Mouse (Mus musculus): ENCODE data around the gene Zfp322a. TPM values are rescaled to one million over a fixed set of nuclear protein-coding genes. Genes with fewer than 3 reads are reported as not detected.
"Not testable (repeated sequence)": the region's sequence is repeated elsewhere in the genome, so short reads cannot be mapped to it uniquely, and the experiment has no call there.

The Zfp322a gene
- total RNA-seq (2021), result 10 to 100 TPM in 1 of 2 experiments, 1 to 10 TPM in 1; 8.4 to 11.1 TPM
- long read RNA-seq, experiment 1, full-length matches to known transcripts, result 4 of 8 reads
- long read RNA-seq, experiment 1, partial matches to known transcripts, result 0 of 8 reads
- long read RNA-seq, experiment 1, other reads (novel, unspliced or antisense), result 4 of 8 reads
- long read RNA-seq, experiment 2, full-length matches to known transcripts, result 7 of 14 reads
- long read RNA-seq, experiment 2, partial matches to known transcripts, result 0 of 14 reads
- long read RNA-seq, experiment 2, other reads (novel, unspliced or antisense), result 7 of 14 reads

GRCm38 (mm10) chr13:23368583-23369420 is at the start of gene Zfp322a:
Gene Zfp322a (minus strand): TSS chr13:23369208.
- intact Hi-C loops (cut with DNase I), result no loop called here
- DNase-seq, result peak; percentile 93

GRCm38 (mm10) chr13:23412630-23413521 is 43.9 kb upstream of the Zfp322a start:
- intact Hi-C loops (cut with DNase I), result no loop called here
- DNase-seq, result no peak

GRCm38 (mm10) chr13:23412211-23412629 is 43.2 kb upstream of the Zfp322a start:
- intact Hi-C loops (cut with DNase I), result no loop called here
- DNase-seq, result no peak

GRCm38 (mm10) chr13:23411311-23412210 is 42.6 kb upstream of the Zfp322a start:
- no peak for DNase-seq
- intact Hi-C loops (cut with DNase I), result loop anchor here (1.0 kb wide), 1 partner anchor 10 kb away; no protein-coding TSS in a partner anchor

GRCm38 (mm10) chr13:23410632-23411031 is 41.6 kb upstream of the Zfp322a start:
- intact Hi-C loops (cut with DNase I), result loop anchor here (1.0 kb wide), 1 partner anchor 9 kb away; no protein-coding TSS in a partner anchor
- DNase-seq, result no peak

- intact Hi-C loops (cut with DNase I), result no loop called here
Measured at GRCm38 (mm10) chr13:23402626-23403025, 33.6 kb upstream of the Zfp322a start.

GRCm38 (mm10) chr13:23401683-23402527 is 32.9 kb upstream of the Zfp322a start:
- intact Hi-C loops (cut with DNase I), result loop anchor here (1.0 kb wide), 1 partner anchor 9 kb away; no protein-coding TSS in a partner anchor
- peak; percentile 53 to 68 for DNase-seq

More at GRCm38 (mm10) chr13:23402626-23403025, 33.6 kb upstream of the Zfp322a start:
- DNase-seq, result no peak

GRCm38 (mm10) chr13:23400771-23401682 is 32.0 kb upstream of the Zfp322a start:
- DNase-seq, result no peak
- intact Hi-C loops (cut with DNase I), result loop anchor here (1.0 kb wide), 1 partner anchor 10 kb away; no protein-coding TSS in a partner anchor

- DNase-seq; intact Hi-C loops (cut with DNase I): not testable (repeated sequence)
Measured at GRCm38 (mm10) chr13:23396913-23397312, 27.9 kb upstream of the Zfp322a start.

GRCm38 (mm10) chr13:23396246-23396703 is 27.3 kb upstream of the Zfp322a start:
- no peak for DNase-seq
- intact Hi-C loops (cut with DNase I), result no loop called here

- no peak for DNase-seq
- intact Hi-C loops (cut with DNase I), result no loop called here
Measured at GRCm38 (mm10) chr13:23395301-23396245, 26.6 kb upstream of the Zfp322a start.

- DNase-seq, result no peak
- intact Hi-C loops (cut with DNase I), result no loop called here
Measured at GRCm38 (mm10) chr13:23387548-23387947, 18.5 kb upstream of the Zfp322a start.

- intact Hi-C loops (cut with DNase I), result no loop called here
Measured at GRCm38 (mm10) chr13:23383127-23383526, 14.1 kb upstream of the Zfp322a start.

GRCm38 (mm10) chr13:23372433-23372832 is 3.4 kb upstream of the Zfp322a start:
- intact Hi-C loops (cut with DNase I), result no loop called here
- no peak for DNase-seq

More at GRCm38 (mm10) chr13:23383127-23383526, 14.1 kb upstream of the Zfp322a start:
- DNase-seq, result no peak

- no peak for DNase-seq
- intact Hi-C loops (cut with DNase I), result no loop called here
Measured at GRCm38 (mm10) chr13:23370075-23370474, 1.1 kb upstream of the Zfp322a start.

- DNase-seq, result no peak
- intact Hi-C loops (cut with DNase I), result no loop called here
Measured at GRCm38 (mm10) chr13:23369421-23369765, 385 bp upstream of the Zfp322a start.
